Comparison of ENCODE assay signal across 26 mouse cellular contexts in genomic region chr13:111294965-111295494, GRCm38 (mm10). TPM values are rescaled to one million over a fixed set of nuclear protein-coding genes. Genes with fewer than 3 reads are reported as not detected.
DNase-seq lines count a peak whose midpoint lies in the region; ATAC-seq and TF ChIP-seq lines count a peak whose summit lies in the region.
"Had no signal": no experiment of that assay in that cellular context is flagged by ENCODE, and none has a peak within 500 bp of the region (broad histone marks: within the 10 kb centered on the region; RNA-seq: fewer than 3 reads in every experiment).

No protein-coding gene starts in this region.

- no peak for DNase-seq in heart, adult 8-10 months (ENCODE audit: low spot score)
- peak; percentile 18 for DNase-seq in kidney, postnatal 0 days (ENCODE audit: low spot score)
- DNase-seq in kidney, adult 8-10 months: no peak
- DNase-seq in lung, postnatal 0 days (ENCODE audit: low spot score): peak; percentile 19
- DNase-seq in lung, adult 18-20 months: no peak
- DNase-seq: cerebellum, adult 2 months; cerebellum, postnatal 36 days; gastrocnemius, postnatal 10 days; kidney, adult 2 months; kidney, postnatal 36 days; left cerebral cortex, postnatal 4 days; liver, embryonic 13.5 days; right cerebral cortex, adult 18-20 months; thymus, postnatal 36 days had no signal

- no peaks in the 10 kb centered on the region for H3K27me3 ChIP-seq in heart, embryonic 12.5 days (replicated peaks)
- no peaks in the 10 kb centered on the region for H3K27me3 ChIP-seq in kidney, postnatal 0 days (ENCODE audit: insufficient read depth, low read length)
- no peaks in the 10 kb centered on the region for H3K27me3 ChIP-seq in lung, postnatal 0 days (replicated peaks; ENCODE audit: insufficient read depth, low read length)
- no peaks in the 10 kb centered on the region for H3K27me3 ChIP-seq in kidney, embryonic 15.5 days
- H3K27me3 ChIP-seq: forebrain, embryonic 13.5 days; liver, embryonic 13.5 days had no signal

- peak; percentile 40; the same call in 1 of the 2 replicates for ATAC-seq in heart, embryonic 12.5 days (ENCODE audit: insufficient number of reproducible peaks, low FRiP score)
- ATAC-seq in kidney, postnatal 0 days (replicated peaks; ENCODE audit: low FRiP score, low read depth): no peak
- no peak for ATAC-seq in lung, postnatal 0 days
- ATAC-seq in kidney, embryonic 15.5 days (replicated peaks; ENCODE audit: low FRiP score): no peak
- ATAC-seq: forebrain, embryonic 13.5 days; hindbrain, embryonic 16.5 days had no signal

- H3K27ac ChIP-seq in heart, embryonic 12.5 days (ENCODE audit: poor library complexity, severe bottlenecking): peak overlapping the region; percentile 43; the same call in 1 of the 2 replicates
- H3K27ac ChIP-seq in kidney, postnatal 0 days: no peak overlapping the region
- H3K27ac ChIP-seq in lung, postnatal 0 days (ENCODE audit: low read length): no peak overlapping the region
- H3K27ac ChIP-seq in kidney, embryonic 15.5 days: no peak overlapping the region; the same call in 1 of the 2 replicates
- H3K27ac ChIP-seq: forebrain, embryonic 13.5 days; liver, embryonic 13.5 days had no signal

- no peak for TF ChIP-seq CTCF in kidney, postnatal 0 days (IDR thresholded peaks at IDR 0.05; ENCODE audit: low read depth)
- no peak for TF ChIP-seq CTCF in lung, postnatal 0 days (IDR thresholded peaks at IDR 0.05)

- H3K4me2 ChIP-seq in heart, embryonic 12.5 days: no peak overlapping the region
- no peak overlapping the region for H3K4me2 ChIP-seq in kidney, postnatal 0 days (ENCODE audit: low read length)
- no peak overlapping the region for H3K4me2 ChIP-seq in lung, postnatal 0 days (replicated peaks; ENCODE audit: low read depth, low read length)
- no peak overlapping the region for H3K4me2 ChIP-seq in kidney, embryonic 15.5 days
- H3K4me2 ChIP-seq: forebrain, embryonic 13.5 days; liver, embryonic 13.5 days; midbrain, embryonic 11.5 days had no signal

- TF ChIP-seq EP300 in lung, postnatal 0 days (IDR thresholded peaks at IDR 0.05): no peak

- WGBS in heart, embryonic 12.5 days: 43% methylated on average over 4 of the region's 4 CpGs
- 55% methylated on average over 4 of the region's 4 CpGs for WGBS in kidney, postnatal 0 days
- WGBS in lung, postnatal 0 days: 22% methylated on average over 4 of the region's 4 CpGs
- WGBS in kidney, embryonic 15.5 days: 67% methylated on average over 4 of the region's 4 CpGs

- no peak overlapping the region for H3K4me3 ChIP-seq in heart, embryonic 12.5 days
- no peak overlapping the region for H3K4me3 ChIP-seq in kidney, postnatal 0 days (replicated peaks; ENCODE audit: low read depth, low read length)
- no peak overlapping the region for H3K4me3 ChIP-seq in lung, postnatal 0 days (ENCODE audit: low read depth, low read length)
- no peak overlapping the region for H3K4me3 ChIP-seq in kidney, embryonic 15.5 days (replicated peaks)
- H3K4me3 ChIP-seq: erythroblast, embryonic 14.5 days; forebrain, embryonic 13.5 days; liver, embryonic 13.5 days had no signal

- peaks cover 27% of the 10 kb centered on the region for H3K4me1 ChIP-seq in heart, embryonic 12.5 days (replicated peaks)
- no peaks in the 10 kb centered on the region for H3K4me1 ChIP-seq in kidney, postnatal 0 days (replicated peaks; ENCODE audit: insufficient read depth, low read length)
- peaks cover 6% of the 10 kb centered on the region; the same call in 1 of the 2 replicates for H3K4me1 ChIP-seq in lung, postnatal 0 days (ENCODE audit: insufficient read depth, low read depth, low read length)
- H3K4me1 ChIP-seq in kidney, embryonic 15.5 days: peaks cover 14% of the 10 kb centered on the region
- H3K4me1 ChIP-seq: liver, embryonic 13.5 days had no signal

- H3K9me3 ChIP-seq in heart, embryonic 12.5 days (replicated peaks): no peaks in the 10 kb centered on the region
- no peaks in the 10 kb centered on the region for H3K9me3 ChIP-seq in kidney, postnatal 0 days (replicated peaks; ENCODE audit: low read length)
- no peaks in the 10 kb centered on the region for H3K9me3 ChIP-seq in lung, postnatal 0 days (ENCODE audit: low read length)
- H3K9me3 ChIP-seq in kidney, embryonic 15.5 days (replicated peaks): no peaks in the 10 kb centered on the region
- H3K9me3 ChIP-seq: forebrain, embryonic 13.5 days; liver, embryonic 13.5 days had no signal

- H3K36me3 ChIP-seq in heart, embryonic 12.5 days: no peaks in the 10 kb centered on the region
- no peaks in the 10 kb centered on the region for H3K36me3 ChIP-seq in kidney, postnatal 0 days (ENCODE audit: insufficient read depth, low read length)
- H3K36me3 ChIP-seq in lung, postnatal 0 days (ENCODE audit: insufficient read depth, low read length): no peaks in the 10 kb centered on the region
- no peaks in the 10 kb centered on the region for H3K36me3 ChIP-seq in kidney, embryonic 15.5 days
- H3K36me3 ChIP-seq: liver, embryonic 13.5 days had no signal

- no peak overlapping the region for H3K9ac ChIP-seq in heart, embryonic 12.5 days
- no peak overlapping the region for H3K9ac ChIP-seq in kidney, postnatal 0 days (ENCODE audit: low read depth, low read length)
- no peak overlapping the region for H3K9ac ChIP-seq in lung, postnatal 0 days (replicated peaks; ENCODE audit: low read depth)
- H3K9ac ChIP-seq in kidney, embryonic 15.5 days: no peak overlapping the region
- H3K9ac ChIP-seq: forebrain, embryonic 13.5 days; liver, embryonic 13.5 days had no signal

RNA-seq across cellular contexts. Expression of gene Actbl2, which starts 40.2 kb away (rescaled TPM):
- polyA plus RNA-seq in heart, embryonic 12.5 days (2016; fragmentation: Nextera tagmentation; extraction: Ambion mirVana): not detected in 2 replicates
- total RNA-seq in heart, adult 8-10 months (2022): not detected
- not detected in 2 replicates for polyA plus RNA-seq in kidney, postnatal 0 days (2015; fragmentation: Nextera tagmentation; extraction: Ambion mirVana)
- polyA plus RNA-seq in lung, postnatal 0 days (2015; fragmentation: Nextera tagmentation; extraction: Ambion mirVana): not detected in 2 replicates
- not detected in 2 replicates for polyA plus RNA-seq in kidney, embryonic 15.5 days (2015; fragmentation: Nextera tagmentation; extraction: Ambion mirVana)
- total RNA-seq: gastrocnemius, postnatal 10 days; hematopoietic stem cell, adult 5-6 weeks; left cerebral cortex, adult 18-20 months; left cerebral cortex, postnatal 4 days; monocyte, adult 5-6 weeks had no signal
- polyA plus RNA-seq: C2C12; embryonic facial prominence, embryonic 11.5 days; erythroblast, embryonic 14.5 days; forebrain, embryonic 13.5 days; hindbrain, embryonic 16.5 days; kidney, adult 2 months; liver, embryonic 13.5 days; midbrain, embryonic 11.5 days; neural tube, embryonic 11.5 days had no signal

Comparison
In these comparisons a context has a peak if more than half of its experiments do, and no peak if none do; other contexts are left out.
1. DNase-seq: peak in kidney, postnatal 0 days (single experiment) and lung, postnatal 0 days (single experiment); none in heart, adult 8-10 months (single experiment), kidney, adult 8-10 months (0 of 2) and lung, adult 18-20 months (0 of 2).